25 mouse cellular contexts compared by ENCODE assay signal in genomic region chr14:22059348-22059861, GRCm38 (mm10). TPM values are rescaled to one million over a fixed set of nuclear protein-coding genes. Genes with fewer than 3 reads are reported as not detected.
DNase-seq lines count a peak whose midpoint lies in the region; ATAC-seq and TF ChIP-seq lines count a peak whose summit lies in the region.
"Had no signal": no experiment of that assay in that cellular context is flagged by ENCODE, and none has a peak within 500 bp of the region (broad histone marks: within the 10 kb centered on the region; RNA-seq: fewer than 3 reads in every experiment).

No protein-coding gene starts in this region.

- TF ChIP-seq EP300 in liver, postnatal 0 days (IDR thresholded peaks at IDR 0.05; ENCODE audit: low read depth), result 0 out of 2 replicates have a peak, but pooled peaks have one; percentile 8

- no peak overlapping the region for H3K4me2 ChIP-seq in heart, embryonic 12.5 days
- no peak overlapping the region for H3K4me2 ChIP-seq in kidney, embryonic 15.5 days
- no peak overlapping the region for H3K4me2 ChIP-seq in liver, embryonic 15.5 days
- no peak overlapping the region for H3K4me2 ChIP-seq in liver, embryonic 12.5 days
- H3K4me2 ChIP-seq in liver, postnatal 0 days (ENCODE audit: low read depth, low read length), result no peak overlapping the region
- H3K4me2 ChIP-seq: forebrain, embryonic 13.5 days; heart, embryonic 11.5 days; heart, embryonic 15.5 days; hindbrain, embryonic 14.5 days had no signal

- H3K4me3 ChIP-seq in heart, embryonic 12.5 days, result no peak overlapping the region
- H3K4me3 ChIP-seq in kidney, embryonic 15.5 days (replicated peaks), result no peak overlapping the region
- no peak overlapping the region for H3K4me3 ChIP-seq in liver, embryonic 15.5 days (replicated peaks)
- H3K4me3 ChIP-seq in liver, embryonic 12.5 days, result no peak overlapping the region
- H3K4me3 ChIP-seq in liver, postnatal 0 days (ENCODE audit: low read depth, low read length), result no peak overlapping the region
- H3K4me3 ChIP-seq: forebrain, embryonic 10.5 days; forebrain, embryonic 13.5 days; heart, embryonic 15.5 days had no signal

- peaks cover 25% of the 10 kb centered on the region; the same call in 1 of the 2 replicates for H3K27me3 ChIP-seq in heart, embryonic 12.5 days (replicated peaks)
- 0 out of 2 replicates have a peak, but pooled peaks cover 4% of the 10 kb centered on the region for H3K27me3 ChIP-seq in kidney, embryonic 15.5 days
- no peaks in the 10 kb centered on the region for H3K27me3 ChIP-seq in liver, embryonic 15.5 days
- no peaks in the 10 kb centered on the region for H3K27me3 ChIP-seq in liver, embryonic 12.5 days (replicated peaks)
- H3K27me3 ChIP-seq in liver, postnatal 0 days (ENCODE audit: insufficient read depth, low read length), result no peaks in the 10 kb centered on the region
- H3K27me3 ChIP-seq: CH12.LX; heart, embryonic 15.5 days had no signal

- intact Hi-C loops in heart, postnatal 10 days (cut with DNase I), result no loop called here

- peaks cover 8% of the 10 kb centered on the region for H3K4me1 ChIP-seq in heart, embryonic 12.5 days (replicated peaks)
- peaks cover 37% of the 10 kb centered on the region for H3K4me1 ChIP-seq in kidney, embryonic 15.5 days
- H3K4me1 ChIP-seq in liver, embryonic 15.5 days (replicated peaks), result peaks cover 32% of the 10 kb centered on the region
- peaks cover 49% of the 10 kb centered on the region for H3K4me1 ChIP-seq in liver, embryonic 12.5 days
- H3K4me1 ChIP-seq in liver, postnatal 0 days (ENCODE audit: insufficient read depth), result no peaks in the 10 kb centered on the region

- H3K9me3 ChIP-seq in heart, embryonic 12.5 days (replicated peaks), result no peaks in the 10 kb centered on the region
- no peaks in the 10 kb centered on the region for H3K9me3 ChIP-seq in kidney, embryonic 15.5 days (replicated peaks)
- no peaks in the 10 kb centered on the region for H3K9me3 ChIP-seq in liver, embryonic 15.5 days (replicated peaks)
- H3K9me3 ChIP-seq in liver, embryonic 12.5 days (replicated peaks), result no peaks in the 10 kb centered on the region
- no peaks in the 10 kb centered on the region for H3K9me3 ChIP-seq in liver, postnatal 0 days (ENCODE audit: low read length)
- H3K9me3 ChIP-seq: forebrain, embryonic 10.5 days; forebrain, embryonic 13.5 days; G1E; heart, embryonic 15.5 days had no signal

- TF ChIP-seq CTCF in liver, postnatal 0 days (IDR thresholded peaks at IDR 0.05; ENCODE audit: low read depth), result no peak

- 61% methylated on average over 6 of the region's 6 CpGs for WGBS in heart, embryonic 12.5 days
- WGBS in kidney, embryonic 15.5 days, result 79% methylated on average over 6 of the region's 6 CpGs
- WGBS in liver, embryonic 15.5 days (ENCODE audit: insufficient replicate concordance), result 56% methylated on average over 6 of the region's 6 CpGs
- WGBS in liver, embryonic 12.5 days (ENCODE audit: insufficient replicate concordance), result 51% methylated on average over 6 of the region's 6 CpGs
- WGBS in liver, postnatal 0 days (ENCODE audit: insufficient replicate concordance), result 50% methylated on average over 6 of the region's 6 CpGs

- H3K27ac ChIP-seq in heart, embryonic 12.5 days (ENCODE audit: poor library complexity, severe bottlenecking), result no peak overlapping the region
- no peak overlapping the region for H3K27ac ChIP-seq in kidney, embryonic 15.5 days
- H3K27ac ChIP-seq in liver, embryonic 15.5 days (replicated peaks), result no peak overlapping the region
- H3K27ac ChIP-seq in liver, embryonic 12.5 days, result no peak overlapping the region
- H3K27ac ChIP-seq in liver, postnatal 0 days (ENCODE audit: low read depth), result no peak overlapping the region
- H3K27ac ChIP-seq: forebrain, embryonic 10.5 days; forebrain, embryonic 13.5 days; heart, embryonic 15.5 days; hindbrain, embryonic 14.5 days had no signal

- peak; percentile 8 to 12 for DNase-seq in heart, postnatal 10 days
- peak; percentile 12 for DNase-seq in kidney, adult 9 months
- DNase-seq in liver, postnatal 0 days, result no peak
- DNase-seq: adrenal gland, postnatal 10 days; adrenal gland, postnatal 36 days; B cell, adult 2 months; cerebellum, adult 18-20 months; cerebellum, adult 9-10 months; cerebellum, postnatal 14 days; gastrocnemius, postnatal 10 days; gastrocnemius, postnatal 36 days; heart, postnatal 36 days had no signal

- no peak overlapping the region for H3K9ac ChIP-seq in heart, embryonic 12.5 days
- no peak overlapping the region for H3K9ac ChIP-seq in kidney, embryonic 15.5 days
- no peak overlapping the region for H3K9ac ChIP-seq in liver, embryonic 15.5 days
- no peak overlapping the region for H3K9ac ChIP-seq in liver, embryonic 12.5 days
- H3K9ac ChIP-seq in liver, postnatal 0 days (replicated peaks), result no peak overlapping the region
- H3K9ac ChIP-seq: forebrain, embryonic 13.5 days; heart, embryonic 15.5 days; hindbrain, embryonic 14.5 days had no signal

- ATAC-seq in heart, embryonic 12.5 days (ENCODE audit: insufficient number of reproducible peaks, low FRiP score), result no peak
- no peak for ATAC-seq in kidney, embryonic 15.5 days (replicated peaks; ENCODE audit: low FRiP score)
- peak; percentile 43 for ATAC-seq in liver, embryonic 15.5 days (ENCODE audit: insufficient read depth)
- no peak for ATAC-seq in liver, embryonic 12.5 days
- peak; percentile 54 for ATAC-seq in liver, postnatal 0 days
- ATAC-seq: forebrain, embryonic 13.5 days; forebrain, embryonic 16.5 days; Patski had no signal

- no peaks in the 10 kb centered on the region for H3K36me3 ChIP-seq in heart, embryonic 12.5 days
- no peaks in the 10 kb centered on the region for H3K36me3 ChIP-seq in kidney, embryonic 15.5 days
- H3K36me3 ChIP-seq in liver, embryonic 15.5 days (replicated peaks), result no peaks in the 10 kb centered on the region
- H3K36me3 ChIP-seq in liver, embryonic 12.5 days, result no peaks in the 10 kb centered on the region
- H3K36me3 ChIP-seq in liver, postnatal 0 days (replicated peaks; ENCODE audit: insufficient read depth, low read length), result no peaks in the 10 kb centered on the region
- H3K36me3 ChIP-seq: forebrain, embryonic 10.5 days; G1E; heart, embryonic 15.5 days had no signal

RNA-seq across cellular contexts. Expression of gene Lrmda, which starts 39.9 kb away (rescaled TPM):
- total RNA-seq in heart, postnatal 10 days (2021), result 1 to 10 TPM; 1.1 to 2.1 TPM
- 1.0 and 1.3 TPM in 2 replicates for polyA plus RNA-seq in heart, embryonic 12.5 days (2016; fragmentation: Nextera tagmentation; extraction: Ambion mirVana)
- 0.90 and 1.1 TPM in 2 replicates for polyA plus RNA-seq in kidney, embryonic 15.5 days (2015; fragmentation: Nextera tagmentation; extraction: Ambion mirVana)
- 0.13 and 0.28 TPM in 2 replicates for polyA plus RNA-seq in liver, embryonic 15.5 days (2015; fragmentation: Nextera tagmentation; extraction: Ambion mirVana)
- polyA plus RNA-seq in liver, embryonic 12.5 days (2016; fragmentation: Nextera tagmentation; extraction: Ambion mirVana), result 0.23 and 0.49 TPM in 2 replicates
- 0.15 and 0.28 TPM in 2 replicates for polyA plus RNA-seq in liver, postnatal 0 days (2015; fragmentation: Nextera tagmentation; extraction: Ambion mirVana)
- total RNA-seq: G1E had no signal
- polyA plus RNA-seq: forebrain, embryonic 13.5 days; forebrain, embryonic 16.5 days; G1E had no signal

Comparison
In these comparisons a context has a peak if more than half of its experiments do, and no peak if none do; other contexts are left out.
1. ATAC-seq: peak in liver, embryonic 15.5 days (single experiment) and liver, postnatal 0 days (single experiment); none in heart, embryonic 12.5 days (single experiment), kidney, embryonic 15.5 days (single experiment) and liver, embryonic 12.5 days (single experiment).